Mouse (Mus musculus) forebrain, embryonic 15.5 days (tissue): ENCODE measurements around the gene Adarb2. TPM values are rescaled to one million over a fixed set of nuclear protein-coding genes. Genes with fewer than 3 reads are reported as not detected.

Experiments
- ATAC-seq: fragments of 200-750 bp; cut with Nextera tagmentation; replicated peaks from 2 replicates; pipeline ENCODE4 v1.8.0; 2017; ENCODE audit warnings: mild to moderate bottlenecking, moderate TSS enrichment, moderate library complexity
- H3K27ac ChIP-seq: fragments of 300-500 bp; sonication (generic); replicated peaks from 2 replicates; pipeline ENCODE4 v1.5.1; 2015; ENCODE audit warnings: mild to moderate bottlenecking, inconsistent platforms
- H3K27me3 ChIP-seq: fragments of 300-500 bp; sonication (generic); 2 replicates; pipeline ENCODE4 v1.6.1; 2015; ENCODE audit warnings: inconsistent platforms
- H3K36me3 ChIP-seq: fragments of 300-500 bp; sonication (generic); 2 replicates; pipeline ENCODE4 v1.6.1; 2015; ENCODE audit warnings: mild to moderate bottlenecking, inconsistent platforms
- H3K4me1 ChIP-seq: fragments of 300-500 bp; sonication (generic); 2 replicates; pipeline ENCODE4 v1.6.1; 2015; ENCODE audit warnings: inconsistent platforms
- H3K4me2 ChIP-seq: fragments of 300-500 bp; sonication (generic); replicated peaks from 2 replicates; pipeline ENCODE4 v1.6.1; 2015; ENCODE audit warnings: mild to moderate bottlenecking, inconsistent platforms
- H3K4me3 ChIP-seq: fragments of 300-500 bp; sonication (generic); 2 replicates; pipeline ENCODE4 v1.5.1; 2015; ENCODE audit warnings: mild to moderate bottlenecking, inconsistent platforms
- H3K9ac ChIP-seq: fragments of 300-500 bp; sonication (generic); replicated peaks from 2 replicates; pipeline ENCODE4 v1.6.1; 2015; ENCODE audit warnings: mild to moderate bottlenecking, inconsistent platforms
- H3K9me3 ChIP-seq: fragments of 300-500 bp; sonication (generic); 2 replicates; pipeline ENCODE4 v1.6.1; 2016; ENCODE audit warnings: inconsistent platforms
- WGBS: fragments of 180-500 bp; shearing (Covaris S2); methylation state at CpG from one replicate; pipeline ENCODE4 v1.1.7; 2015; ENCODE audit warnings: mixed read lengths; 5-methylcytosine and 5-hydroxymethylcytosine counted together
- polyA plus RNA-seq: library from polyadenylated mRNA; unstranded; fragments of >200 nt; fragmentation: Nextera tagmentation; extraction: Ambion mirVana; gene quantifications from 2 replicates; pipeline ENCODE4 v1.2.1, GENCODE M21; 2015

The Adarb2 gene
- polyA plus RNA-seq, 1 experiment from 2014 or later = 19.9 TPM

- Histone ChIP-seq H3K4me1 (peaks cover 6% of the 10 kb centered on the region; the same call in 1 of the 2 replicates), H3K9ac (no peak overlapping the region), H3K4me2 (no peak overlapping the region), H3K9me3 (no peaks in the 10 kb centered on the region), H3K27me3 (no peaks in the 10 kb centered on the region), H3K4me3 (no peak overlapping the region), H3K36me3 (no peaks in the 10 kb centered on the region), H3K27ac (no peak overlapping the region)
- WGBS = 58% methylated on average over 4 of the region's 4 CpGs
- ATAC-seq = no peak
Measured at GRCm38 (mm10) chr13:8400265-8401041, 197.8 kb downstream of the Adarb2 start.

- H3K27me3 ChIP-seq = no peaks in the 10 kb centered on the region
- 52% methylated on average over 3 of the region's 3 CpGs for WGBS
Measured at GRCm38 (mm10) chr13:8402324-8402873, 199.7 kb downstream of the Adarb2 start.

GRCm38 (mm10) chr13:8406020-8406419 is 203.4 kb downstream of the Adarb2 start:
- WGBS = 89% methylated on average over 6 of the region's 6 CpGs
- Histone ChIP-seq H3K36me3 (no peaks in the 10 kb centered on the region), H3K4me3 (no peak overlapping the region), H3K27me3 (no peaks in the 10 kb centered on the region), H3K27ac (no peak overlapping the region), H3K4me2 (no peak overlapping the region), H3K9me3 (no peaks in the 10 kb centered on the region), H3K9ac (no peak overlapping the region), H3K4me1 (peaks cover 6% of the 10 kb centered on the region; the same call in 1 of the 2 replicates)
- ATAC-seq = no peak

More at GRCm38 (mm10) chr13:8402324-8402873, 199.7 kb downstream of the Adarb2 start:
- H3K9me3 ChIP-seq = no peaks in the 10 kb centered on the region
- H3K27ac ChIP-seq = no peak overlapping the region
- H3K4me2 ChIP-seq = no peak overlapping the region
- H3K4me1 ChIP-seq = peaks cover 6% of the 10 kb centered on the region; the same call in 1 of the 2 replicates
- ATAC-seq = peak; percentile 71
- no peak overlapping the region for H3K4me3 ChIP-seq
- H3K9ac ChIP-seq = no peak overlapping the region
- no peaks in the 10 kb centered on the region for H3K36me3 ChIP-seq

- no peak overlapping the region for H3K4me2 ChIP-seq
- no peak overlapping the region for H3K4me3 ChIP-seq
- no peaks in the 10 kb centered on the region for H3K4me1 ChIP-seq
- H3K27ac ChIP-seq = no peak overlapping the region
- no peak overlapping the region for H3K9ac ChIP-seq
- 77% methylated on average over 5 of the region's 5 CpGs for WGBS
- no peaks in the 10 kb centered on the region for H3K36me3 ChIP-seq
- H3K9me3 ChIP-seq = no peaks in the 10 kb centered on the region
- no peaks in the 10 kb centered on the region for H3K27me3 ChIP-seq
- no peak for ATAC-seq
Measured at GRCm38 (mm10) chr13:8410353-8411318, 208.0 kb downstream of the Adarb2 start.

- Histone ChIP-seq H3K27ac (no peak overlapping the region), H3K27me3 (no peaks in the 10 kb centered on the region), H3K9ac (no peak overlapping the region), H3K36me3 (no peaks in the 10 kb centered on the region), H3K9me3 (no peaks in the 10 kb centered on the region), H3K4me3 (no peak overlapping the region), H3K4me2 (no peak overlapping the region), H3K4me1 (no peaks in the 10 kb centered on the region)
- ATAC-seq = no peak
- WGBS = 70% methylated on average over 15 of the region's 15 CpGs
Measured at GRCm38 (mm10) chr13:8424019-8424719, 221.5 kb downstream of the Adarb2 start.

GRCm38 (mm10) chr13:8439188-8439835 is 236.6 kb downstream of the Adarb2 start:
- Histone ChIP-seq H3K4me1 (no peaks in the 10 kb centered on the region), H3K27me3 (no peaks in the 10 kb centered on the region), H3K27ac (no peak overlapping the region), H3K9ac (no peak overlapping the region), H3K4me3 (no peak overlapping the region), H3K4me2 (no peak overlapping the region), H3K36me3 (no peaks in the 10 kb centered on the region), H3K9me3 (no peaks in the 10 kb centered on the region; the same call in 1 of the 2 replicates)
- ATAC-seq = no peak
- 96% methylated on average over 4 of the region's 4 CpGs for WGBS

- Histone ChIP-seq H3K4me3 (no peak overlapping the region), H3K9me3 (no peaks in the 10 kb centered on the region), H3K9ac (no peak overlapping the region), H3K27ac (no peak overlapping the region), H3K36me3 (no peaks in the 10 kb centered on the region), H3K4me1 (no peaks in the 10 kb centered on the region), H3K27me3 (no peaks in the 10 kb centered on the region), H3K4me2 (no peak overlapping the region)
- ATAC-seq = no peak
- WGBS = 89% methylated on average over 2 of the region's 2 CpGs
Measured at GRCm38 (mm10) chr13:8445415-8445814, 242.7 kb downstream of the Adarb2 start.

GRCm38 (mm10) chr13:8448192-8448879 is 245.7 kb downstream of the Adarb2 start:
- Histone ChIP-seq H3K4me2 (no peak overlapping the region), H3K4me1 (no peaks in the 10 kb centered on the region), H3K4me3 (no peak overlapping the region), H3K36me3 (no peaks in the 10 kb centered on the region), H3K27ac (no peak overlapping the region), H3K9me3 (no peaks in the 10 kb centered on the region), H3K9ac (no peak overlapping the region), H3K27me3 (no peaks in the 10 kb centered on the region)
- ATAC-seq = no peak
- 82% methylated on average over 8 of the region's 8 CpGs for WGBS

- no peaks in the 10 kb centered on the region for H3K36me3 ChIP-seq
- no peak overlapping the region for H3K4me3 ChIP-seq
- H3K4me1 ChIP-seq = no peaks in the 10 kb centered on the region
- H3K27me3 ChIP-seq = no peaks in the 10 kb centered on the region
- WGBS = 86% methylated on average over 4 of the region's 4 CpGs
- H3K9me3 ChIP-seq = no peaks in the 10 kb centered on the region
- no peak overlapping the region for H3K4me2 ChIP-seq
- H3K9ac ChIP-seq = no peak overlapping the region
- no peak overlapping the region for H3K27ac ChIP-seq
- no peak for ATAC-seq
Measured at GRCm38 (mm10) chr13:8451581-8451980, 248.9 kb downstream of the Adarb2 start.

GRCm38 (mm10) chr13:8456886-8457285 is 254.2 kb downstream of the Adarb2 start:
- ATAC-seq = no peak
- Histone ChIP-seq H3K4me3 (no peak overlapping the region), H3K27me3 (no peaks in the 10 kb centered on the region), H3K36me3 (no peaks in the 10 kb centered on the region), H3K4me2 (no peak overlapping the region), H3K9me3 (no peaks in the 10 kb centered on the region), H3K9ac (no peak overlapping the region), H3K4me1 (no peaks in the 10 kb centered on the region), H3K27ac (no peak overlapping the region)
- 85% methylated on average over 3 of the region's 3 CpGs for WGBS

- 65% methylated on average over 3 of the region's 3 CpGs for WGBS
- no peak for ATAC-seq
Measured at GRCm38 (mm10) chr13:8457831-8458230, 255.2 kb downstream of the Adarb2 start.

More at GRCm38 (mm10) chr13:8457831-8458230, 255.2 kb downstream of the Adarb2 start:
- Histone ChIP-seq H3K4me1 (no peaks in the 10 kb centered on the region), H3K27ac (no peak overlapping the region), H3K36me3 (no peaks in the 10 kb centered on the region), H3K4me3 (no peak overlapping the region), H3K9ac (no peak overlapping the region), H3K4me2 (no peak overlapping the region), H3K9me3 (no peaks in the 10 kb centered on the region), H3K27me3 (no peaks in the 10 kb centered on the region)
